Mouse (Mus musculus) bone marrow macrophage, adult 2 months (primary cell): ENCODE data around the gene Kif13a. TPM values are rescaled to one million over a fixed set of nuclear protein-coding genes. Genes with fewer than 3 reads are reported as not detected.

ENCODE experiments used
- H3K27ac ChIP-seq: 2 replicates; pipeline ENCODE4 v1.5.1; 2012; ENCODE audit warnings: low read depth, low read length; ENCODE audit not compliant: insufficient read depth
- H3K4me1 ChIP-seq: 2 replicates; pipeline ENCODE4 v1.6.1; 2012; ENCODE audit warnings: low read length; ENCODE audit not compliant: control insufficient read depth, insufficient read depth
- H3K4me3 ChIP-seq: 2 replicates; pipeline ENCODE4 v1.5.1; 2012; ENCODE audit warnings: mild to moderate bottlenecking, low read length, moderate library complexity; ENCODE audit not compliant: insufficient read depth
- CTCF ChIP-seq: IDR thresholded peaks from 2 replicates; pipeline ENCODE4 v1.5.1; 2012; ENCODE audit warnings: low read depth, mild to moderate bottlenecking, low read length, moderate library complexity
- POLR2A ChIP-seq: IDR thresholded peaks from 2 replicates; pipeline ENCODE4 v1.6.1; 2012; ENCODE audit warnings: mild to moderate bottlenecking, low read depth, low read length, borderline replicate concordance
- polyA plus RNA-seq: library from polyadenylated mRNA; stranded (reverse); fragments of >200 nt; gene quantifications from 2 replicates; pipeline ENCODE4 v1.2.4, GENCODE M21; 2012; ENCODE audit not compliant: missing spikeins, insufficient read depth, insufficient read length

The Kif13a gene
- polyA plus RNA-seq, 1 experiment = 18.8 TPM

DNA sequence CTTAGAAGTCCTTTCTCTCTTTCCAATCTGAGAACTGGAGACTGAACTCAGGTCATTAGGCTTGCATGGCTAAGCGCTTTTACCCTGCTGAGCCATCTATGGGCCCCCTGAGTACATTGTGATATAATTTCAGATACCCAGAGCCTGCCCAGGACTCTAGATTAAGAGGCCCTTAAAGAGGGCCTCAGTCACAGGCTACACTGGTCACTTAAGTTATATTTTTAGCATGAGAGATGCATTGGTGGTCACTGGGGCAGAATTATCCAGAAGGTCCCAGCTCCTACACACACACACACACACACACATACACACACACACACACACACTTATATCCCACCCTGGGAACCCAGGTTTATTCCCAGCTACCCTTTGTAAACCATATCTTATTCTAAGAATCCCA lies 133.3 kb downstream of the Kif13a start:
- Histone ChIP-seq H3K4me3 (no peak overlapping the region), H3K4me1 (no peaks in the 10 kb centered on the region), H3K27ac (no peak overlapping the region)
- no peak for TF ChIP-seq POLR2A
- no peak for TF ChIP-seq CTCF

DNA sequence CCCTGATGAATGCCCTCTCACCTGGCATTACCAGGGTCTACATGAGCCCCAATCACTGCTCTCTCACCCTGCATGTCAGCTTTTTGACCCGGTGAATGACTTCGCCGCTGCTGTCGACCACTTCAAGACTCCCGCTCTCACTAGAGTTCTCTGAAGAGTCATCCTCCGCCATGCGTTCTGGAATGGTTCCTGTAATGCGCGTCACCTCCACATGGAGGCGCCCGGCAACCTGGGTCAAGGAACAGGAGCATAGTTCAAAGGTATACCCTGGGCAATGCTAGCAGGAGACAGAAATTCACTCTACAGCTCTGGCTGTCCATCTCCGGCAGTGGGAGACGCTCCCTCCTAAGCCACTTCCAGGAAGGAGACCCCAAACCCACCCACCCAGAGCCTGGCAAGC lies 135.8 kb downstream of the Kif13a start:
- H3K27ac ChIP-seq = no peak overlapping the region
- no peaks in the 10 kb centered on the region for H3K4me1 ChIP-seq
- TF ChIP-seq POLR2A (no peak), CTCF (no peak)

DNA sequence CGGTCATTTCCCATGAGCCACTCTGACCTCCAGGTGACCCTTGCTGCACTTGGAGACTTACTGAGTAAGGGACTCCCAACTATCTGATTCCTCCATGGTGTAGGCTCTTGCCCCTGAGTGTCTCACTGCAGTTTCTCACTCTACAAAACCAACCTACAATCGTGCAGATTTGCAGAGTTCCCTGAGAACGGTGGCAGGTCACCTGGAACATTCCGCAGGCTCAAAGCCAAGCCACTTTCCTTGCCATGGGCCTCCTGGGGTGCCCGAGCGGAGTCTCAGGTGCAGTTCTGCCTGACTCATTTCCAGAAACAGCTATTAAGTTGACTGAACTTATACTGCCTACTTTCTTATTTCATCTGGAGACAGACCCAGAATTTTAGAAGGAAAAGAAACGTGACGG lies 141.2 kb downstream of the Kif13a start:
- Histone ChIP-seq H3K27ac (no peak overlapping the region), H3K4me1 (no peaks in the 10 kb centered on the region), H3K4me3 (no peak overlapping the region)
- TF ChIP-seq POLR2A = no peak
- no peak for TF ChIP-seq CTCF

More for the DNA sequence above, 135.8 kb downstream of the Kif13a start:
- no peak overlapping the region for H3K4me3 ChIP-seq

DNA sequence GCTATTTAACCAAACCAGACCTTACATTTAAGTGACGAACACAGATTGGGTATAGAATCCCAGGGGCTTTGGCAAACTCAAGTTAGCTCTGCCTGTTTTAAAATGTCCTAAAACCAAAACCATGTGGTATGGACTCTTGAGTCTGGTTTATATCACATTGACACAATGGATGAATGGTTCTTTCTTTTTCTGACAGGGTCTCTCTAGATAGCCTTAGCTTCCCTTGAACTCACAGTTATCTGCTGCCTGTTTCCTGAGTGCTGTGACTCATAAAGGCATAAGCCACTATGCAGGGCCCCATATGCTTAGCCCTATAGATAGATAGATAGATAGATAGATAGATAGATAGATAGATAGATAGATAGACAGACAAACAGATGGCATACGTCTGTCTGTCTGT lies 142.8 kb downstream of the Kif13a start:
- no peak overlapping the region for H3K27ac ChIP-seq
- no peak overlapping the region for H3K4me3 ChIP-seq
- TF ChIP-seq POLR2A (no peak), CTCF (no peak)
- no peaks in the 10 kb centered on the region for H3K4me1 ChIP-seq

DNA sequence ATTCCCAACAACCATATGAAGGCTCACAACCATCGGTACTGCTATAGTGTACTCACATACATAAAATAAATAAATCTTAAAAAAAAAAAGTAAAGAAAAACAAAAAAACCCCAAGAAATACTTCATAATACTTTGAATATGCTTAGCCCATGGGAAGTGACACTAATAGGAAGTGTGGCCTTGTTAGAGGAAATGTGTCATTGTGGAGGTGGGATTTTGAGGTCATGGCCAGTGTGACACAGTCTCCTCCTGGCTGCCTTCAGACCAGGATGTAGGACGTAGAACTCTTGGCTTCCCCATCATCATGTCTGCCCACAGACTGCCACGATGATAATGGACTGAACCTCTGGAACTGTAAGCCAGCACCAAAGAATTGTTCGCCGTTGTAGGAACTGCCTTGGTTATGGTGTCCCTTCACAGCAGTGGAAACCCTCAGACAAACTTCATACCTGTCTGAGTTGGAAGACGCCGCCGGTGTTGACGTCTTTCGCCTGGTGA lies 143.6 kb downstream of the Kif13a start:
- no peak overlapping the region for H3K4me3 ChIP-seq
- H3K27ac ChIP-seq = no peak overlapping the region
- no peaks in the 10 kb centered on the region for H3K4me1 ChIP-seq
- TF ChIP-seq CTCF (no peak), POLR2A (no peak)

DNA sequence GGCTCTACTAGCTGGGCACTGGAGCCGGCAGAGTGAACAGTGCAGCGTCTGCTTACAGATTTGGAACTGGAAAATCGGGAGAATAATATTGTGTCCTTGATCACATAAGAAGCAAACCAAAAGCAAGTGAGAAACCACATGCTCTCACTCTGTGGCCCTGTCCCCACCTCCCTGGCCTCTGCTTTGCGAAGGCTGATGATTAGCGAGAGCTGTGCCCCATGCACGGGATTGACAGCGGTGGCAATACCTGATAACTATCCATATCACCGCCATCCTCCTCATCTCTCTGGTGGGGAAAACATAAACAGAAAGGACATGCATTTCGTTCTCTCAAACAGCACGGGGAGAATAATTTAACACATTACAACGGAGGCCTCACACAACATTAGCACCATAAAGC lies 149.3 kb downstream of the Kif13a start:
- no peak overlapping the region for H3K4me3 ChIP-seq
- no peak overlapping the region for H3K27ac ChIP-seq
- H3K4me1 ChIP-seq = peaks cover 1% of the 10 kb centered on the region; the same call in 1 of the 2 replicates
- TF ChIP-seq CTCF (no peak), POLR2A (no peak)

DNA sequence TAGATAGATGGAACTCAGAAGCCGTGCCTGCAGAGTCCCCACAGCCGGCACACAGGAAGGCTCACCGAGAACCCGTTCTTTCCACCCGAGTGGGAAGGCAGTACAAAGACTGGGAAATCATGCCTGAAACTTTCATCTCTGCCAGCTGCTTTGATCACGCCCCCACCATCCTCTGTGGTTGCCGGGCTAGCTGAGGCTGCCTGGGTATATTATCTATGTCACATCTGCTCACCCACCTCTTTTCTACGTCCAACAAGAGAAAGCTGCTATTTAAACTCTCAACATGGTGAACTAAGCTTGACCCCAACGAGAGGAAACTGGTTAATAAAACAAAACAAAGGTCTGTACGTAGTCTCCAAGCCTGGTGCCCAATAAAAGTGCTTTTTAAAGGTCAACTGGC lies 149.8 kb downstream of the Kif13a start:
- Histone ChIP-seq H3K4me3 (no peak overlapping the region), H3K4me1 (peaks cover 6% of the 10 kb centered on the region), H3K27ac (no peak overlapping the region)
- TF ChIP-seq POLR2A (no peak), CTCF (no peak)

DNA sequence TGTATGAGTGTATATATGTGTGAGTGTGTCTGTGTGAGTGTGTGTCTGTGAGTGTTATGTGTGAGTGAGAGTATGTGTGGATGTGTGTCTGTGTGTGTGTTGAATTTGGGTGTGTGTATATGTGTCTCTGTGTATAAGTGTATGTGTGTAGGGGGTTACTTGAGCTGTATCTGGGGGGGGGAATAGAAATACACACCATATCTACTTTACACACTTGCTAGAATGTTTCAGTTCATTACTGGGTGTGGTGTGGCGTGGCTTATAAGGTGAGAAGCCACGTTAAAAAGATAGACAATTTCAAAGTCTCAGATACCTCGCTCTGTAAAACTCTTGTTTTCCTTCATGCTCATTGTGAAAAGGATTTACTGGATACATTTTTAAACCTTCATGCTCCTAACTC lies 152.2 kb downstream of the Kif13a start:
- Histone ChIP-seq H3K4me1 (peaks cover 7% of the 10 kb centered on the region), H3K4me3 (no peak overlapping the region), H3K27ac (no peak overlapping the region)
- TF ChIP-seq CTCF (no peak), POLR2A (no peak)

DNA sequence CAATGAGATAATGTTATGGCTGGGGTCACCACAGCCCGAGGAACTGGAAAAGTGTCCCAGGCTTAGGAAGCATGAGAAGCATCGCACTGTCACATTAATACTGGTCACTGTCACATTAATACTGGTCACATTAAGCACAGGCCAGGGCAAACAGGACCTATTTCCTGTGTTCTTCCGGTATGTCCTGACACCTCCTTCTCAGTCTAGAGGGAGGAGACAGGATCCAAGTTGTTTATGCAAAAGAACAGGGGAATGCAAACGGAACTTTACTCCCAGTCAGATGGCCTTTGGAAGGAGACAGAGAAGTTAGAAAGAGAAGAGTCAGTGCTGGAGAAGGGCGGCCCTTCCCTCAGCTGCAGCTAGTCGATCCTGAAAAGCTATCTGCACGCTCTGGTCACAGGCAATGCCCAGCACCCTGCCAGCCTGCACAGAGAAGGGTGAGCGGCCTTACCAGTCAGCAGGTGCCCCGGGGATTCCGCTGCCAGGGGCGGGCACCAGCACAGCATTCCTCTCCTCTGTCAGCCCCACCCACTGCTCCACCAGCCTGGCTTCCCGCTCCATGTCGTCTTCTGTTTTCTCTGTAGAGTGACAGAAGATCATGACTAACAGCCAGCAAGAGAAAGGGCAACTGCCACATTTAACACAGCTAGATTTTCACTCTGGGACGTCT lies 152.9 kb downstream of the Kif13a start:
- no peak for TF ChIP-seq POLR2A
- TF ChIP-seq CTCF = no peak
- H3K4me1 ChIP-seq = peaks cover 7% of the 10 kb centered on the region
- H3K4me3 ChIP-seq = no peak overlapping the region
- H3K27ac ChIP-seq = no peak overlapping the region

DNA sequence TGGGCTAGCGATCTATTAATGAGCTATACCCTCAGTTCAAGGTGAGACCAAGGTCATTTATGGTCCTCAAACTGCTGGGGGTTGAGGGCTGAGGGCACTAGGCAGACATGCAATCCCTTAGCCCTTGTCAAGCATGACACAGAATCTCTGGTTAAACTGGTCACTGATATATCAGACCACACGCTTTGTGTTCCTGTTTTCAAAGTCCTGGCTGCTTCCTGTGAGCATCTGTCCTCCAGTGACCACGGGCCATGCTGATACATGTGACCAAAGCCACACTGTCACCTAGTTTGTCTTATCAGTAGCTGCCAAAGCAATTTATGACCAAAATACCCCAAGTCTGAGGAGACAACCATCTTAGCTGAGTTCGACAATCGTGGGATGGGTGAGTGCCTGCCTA lies 154.7 kb downstream of the Kif13a start:
- Histone ChIP-seq H3K4me3 (no peak overlapping the region), H3K27ac (no peak overlapping the region), H3K4me1 (peaks cover 7% of the 10 kb centered on the region)
- TF ChIP-seq CTCF = no peak
- no peak for TF ChIP-seq POLR2A

DNA sequence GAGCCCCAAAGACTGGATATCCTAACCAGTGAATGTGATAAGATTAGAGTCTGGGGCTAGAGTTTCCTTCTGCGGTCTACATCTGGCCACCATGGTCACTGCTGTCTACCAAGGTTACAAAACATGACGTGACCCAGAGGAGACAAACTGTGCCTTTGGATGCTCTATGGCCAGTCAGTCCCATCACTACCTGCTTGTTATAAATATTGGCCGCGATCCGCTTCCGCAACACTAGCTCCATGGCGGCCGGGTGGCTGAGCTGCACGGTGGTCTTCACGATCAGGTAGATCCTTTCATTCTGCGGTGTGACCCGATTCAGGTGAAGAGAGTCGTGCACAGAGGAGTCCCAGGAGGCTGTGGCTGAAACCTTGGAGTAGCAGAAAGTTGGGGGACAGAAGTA lies 157.1 kb downstream of the Kif13a start:
- peaks cover 7% of the 10 kb centered on the region for H3K4me1 ChIP-seq
- no peak overlapping the region for H3K27ac ChIP-seq
- no peak overlapping the region for H3K4me3 ChIP-seq
- no peak for TF ChIP-seq CTCF
- TF ChIP-seq POLR2A = no peak
